Mouse (Mus musculus) stomach, embryonic 14.5 days (tissue): ENCODE measurements around the gene Lef1. TPM values are rescaled to one million over a fixed set of nuclear protein-coding genes. Genes with fewer than 3 reads are reported as not detected.

Experiments
- ATAC-seq: fragments of 200-750 bp; cut with Nextera tagmentation; 2 replicates; pipeline ENCODE4 v1.8.0; 2017; ENCODE audit warnings: low read depth, moderate TSS enrichment; ENCODE audit not compliant: insufficient number of reproducible peaks, insufficient read depth, low FRiP score
- H3K27ac ChIP-seq: fragments of 300-500 bp; sonication (generic); 2 replicates; pipeline ENCODE4 v1.5.1; 2014; ENCODE audit warnings: mild to moderate bottlenecking, low read length, moderate library complexity, mixed read lengths
- H3K27me3 ChIP-seq: fragments of 300-500 bp; sonication (generic); 2 replicates; pipeline ENCODE4 v1.6.1; 2014; ENCODE audit warnings: low read length, control low read depth, mixed read lengths; ENCODE audit not compliant: control insufficient read depth, insufficient read depth
- H3K36me3 ChIP-seq: fragments of 300-500 bp; sonication (generic); 2 replicates; pipeline ENCODE4 v1.6.1; 2014; ENCODE audit warnings: mild to moderate bottlenecking, control low read depth, low read length, moderate library complexity, mixed read lengths; ENCODE audit not compliant: control insufficient read depth, insufficient read depth
- H3K4me1 ChIP-seq: fragments of 300-500 bp; sonication (generic); 2 replicates; pipeline ENCODE4 v1.6.1; 2014; ENCODE audit warnings: low read length, control low read depth, mixed read lengths; ENCODE audit not compliant: control insufficient read depth, insufficient read depth
- H3K4me2 ChIP-seq: fragments of 300-500 bp; sonication (generic); replicated peaks from 2 replicates; pipeline ENCODE4 v1.6.1; 2014; ENCODE audit warnings: low read depth, low read length, control low read depth
- H3K4me3 ChIP-seq: fragments of 300-500 bp; sonication (generic); 2 replicates; pipeline ENCODE4 v1.5.1; 2014; ENCODE audit warnings: low read depth, low read length, control low read depth
- H3K9ac ChIP-seq: fragments of 300-500 bp; sonication (generic); replicated peaks from 2 replicates; pipeline ENCODE4 v1.6.1; 2014; ENCODE audit warnings: low read depth, mild to moderate bottlenecking, control low read depth, low read length, moderate library complexity, mixed read lengths
- H3K9me3 ChIP-seq: fragments of 300-500 bp; sonication (generic); 2 replicates; pipeline ENCODE4 v1.6.1; 2016; ENCODE audit warnings: low read depth, low read length, control low read depth; ENCODE audit not compliant: control insufficient read depth
- WGBS: fragments of 180-500 bp; shearing (Covaris S2); extraction: QIAGEN DNeasy Blood & Tissue Kit; methylation state at CpG from one replicate; pipeline ENCODE4 v1.1.7; 2014; 5-methylcytosine and 5-hydroxymethylcytosine counted together
- polyA plus RNA-seq: library from polyadenylated mRNA; unstranded; fragments of >200 nt; fragmentation: Nextera tagmentation; extraction: Ambion mirVana; gene quantifications from 2 replicates; pipeline ENCODE4 v1.2.1, GENCODE M21; 2014

Lef1 gene
- 1.3 and 2.6 TPM in 2 replicates for polyA plus RNA-seq

DNA sequence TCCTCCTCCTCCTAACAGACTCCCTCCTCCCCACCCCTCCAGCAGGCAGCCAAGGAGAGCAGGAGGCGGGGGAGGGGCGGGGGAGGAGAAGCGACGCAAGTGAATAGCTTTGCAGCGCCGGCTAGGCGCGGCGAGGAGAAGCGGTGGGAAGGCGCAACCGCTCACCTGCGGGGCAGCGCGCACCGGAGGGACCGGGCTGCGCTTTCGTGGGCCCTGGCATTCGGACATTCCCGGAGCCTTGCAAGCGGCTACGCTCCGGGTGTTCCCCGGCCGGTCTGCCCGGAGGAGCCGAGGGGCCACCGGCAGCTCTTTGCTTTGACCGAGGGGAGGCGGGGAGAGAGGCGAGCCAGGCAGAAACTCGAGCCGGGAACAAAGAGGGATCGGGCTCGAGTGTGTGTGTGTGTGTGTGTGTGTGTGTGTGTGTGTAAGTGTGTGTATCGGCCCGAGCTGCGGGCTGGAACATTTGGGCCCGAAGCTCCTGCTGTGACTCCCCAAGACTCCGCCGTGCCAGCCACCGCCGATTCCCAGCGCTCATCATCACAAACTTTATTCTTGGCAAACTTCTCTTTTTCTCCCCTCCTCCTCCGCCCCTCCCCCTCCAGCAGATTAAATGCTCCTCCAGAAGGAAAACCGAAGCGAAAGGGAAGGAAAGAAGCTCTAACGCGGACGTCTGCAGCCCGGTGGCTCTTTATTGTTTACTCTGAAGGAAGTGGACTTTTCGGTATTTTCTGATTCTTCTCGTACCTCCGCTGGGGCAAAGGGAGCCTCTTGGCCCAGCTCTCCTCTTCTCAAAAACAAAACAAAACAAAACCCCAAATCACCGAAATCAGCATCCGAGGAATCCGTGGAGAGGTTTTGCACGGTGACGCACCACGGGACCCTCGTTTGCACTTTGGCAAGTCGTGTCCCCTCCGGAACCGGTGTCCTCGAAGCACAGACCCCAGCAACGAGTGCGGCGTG lies at the start of gene Lef1:
Gene Lef1, plus strand, starts transcription at position 281 of the 960 bp plus-strand sequence.
- Histone ChIP-seq H3K9me3 (no peaks in the 10 kb centered on the region), H3K4me1 (peaks cover 30% of the 10 kb centered on the region), H3K27ac (no peak within 1 kb of the TSS), H3K4me2 (peak within 1 kb of the TSS; percentile 82), H3K36me3 (no peaks in the 10 kb centered on the region), H3K27me3 (peaks cover 26% of the 10 kb centered on the region), H3K4me3 (peak within 1 kb of the TSS; percentile 40), H3K9ac (no peak within 1 kb of the TSS)
- ATAC-seq, result peak; percentile 36; the same call in 1 of the 2 replicates
- WGBS, result under 1% methylated on average over 60 of the region's 69 CpGs

DNA sequence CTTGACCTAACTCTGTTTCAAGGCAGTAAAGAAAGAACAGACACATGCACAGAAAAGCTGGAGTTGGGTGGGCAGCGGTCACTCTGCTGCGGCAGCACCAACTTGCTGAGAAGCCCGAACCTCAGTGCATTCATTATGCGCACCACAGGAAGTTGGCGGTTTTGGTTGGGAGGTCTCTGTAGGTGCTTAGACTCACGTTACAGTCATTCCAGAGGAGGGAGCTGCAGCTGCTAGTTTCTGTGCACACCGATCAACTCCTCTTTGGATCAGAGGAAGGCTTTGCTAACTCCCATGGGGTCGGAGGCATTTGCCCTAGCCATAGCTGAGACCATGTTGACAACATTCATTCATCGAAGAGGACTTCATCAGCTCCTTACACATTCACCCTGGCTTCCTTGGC lies 45.3 kb upstream of the Lef1 start:
- Histone ChIP-seq H3K9me3 (no peaks in the 10 kb centered on the region), H3K36me3 (no peaks in the 10 kb centered on the region), H3K4me2 (no peak overlapping the region), H3K4me3 (no peak overlapping the region), H3K27me3 (no peaks in the 10 kb centered on the region), H3K27ac (no peak overlapping the region), H3K4me1 (no peaks in the 10 kb centered on the region), H3K9ac (no peak overlapping the region)
- WGBS, result 86% methylated on average over 9 of the region's 9 CpGs
- no peak for ATAC-seq

DNA sequence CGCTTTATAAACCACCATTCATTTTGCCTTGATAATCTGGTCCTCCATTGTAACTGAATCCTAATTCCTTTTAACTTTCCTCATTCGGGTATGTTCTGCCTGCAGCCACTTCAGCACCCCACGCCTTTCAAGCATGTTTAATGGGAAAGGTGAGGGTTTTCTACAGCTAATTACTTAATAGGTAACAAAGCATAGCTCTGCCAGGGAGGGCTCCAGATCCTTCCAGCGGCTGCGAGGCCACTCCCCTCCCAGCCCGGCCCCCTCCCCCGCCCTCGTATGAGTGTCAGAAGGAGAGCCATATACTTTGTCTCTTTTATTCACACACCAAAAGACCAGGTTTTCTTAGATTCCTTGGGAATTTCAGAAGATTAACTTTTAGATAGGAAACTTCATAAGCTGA lies 44.1 kb upstream of the Lef1 start:
- H3K27ac ChIP-seq, result no peak overlapping the region
- H3K4me3 ChIP-seq, result no peak overlapping the region
- no peaks in the 10 kb centered on the region for H3K27me3 ChIP-seq
- H3K36me3 ChIP-seq, result no peaks in the 10 kb centered on the region
- H3K4me2 ChIP-seq, result no peak overlapping the region
- WGBS, result 21% methylated on average over 8 of the region's 8 CpGs
- H3K9ac ChIP-seq, result no peak overlapping the region
- H3K4me1 ChIP-seq, result no peaks in the 10 kb centered on the region
- no peak for ATAC-seq
- H3K9me3 ChIP-seq, result no peaks in the 10 kb centered on the region

DNA sequence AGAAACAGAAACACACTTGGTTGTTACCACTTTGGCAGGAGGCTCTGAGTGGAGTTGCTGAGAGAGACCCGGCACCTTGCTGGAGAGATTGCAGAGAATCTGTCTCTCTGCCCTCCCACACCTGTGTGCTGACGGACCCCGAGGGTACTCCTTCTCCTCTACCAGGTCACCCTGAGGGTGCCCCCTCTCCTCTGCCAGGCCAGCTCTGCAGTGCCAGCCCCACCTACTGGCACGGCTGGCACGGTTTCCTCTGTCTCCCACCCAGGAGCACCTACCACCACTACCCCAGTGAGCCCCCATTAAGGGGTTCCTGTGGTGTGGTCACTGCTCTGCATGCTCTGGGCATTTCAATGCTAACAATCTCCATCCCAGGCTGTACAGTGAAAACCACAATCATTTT lies 42.3 kb upstream of the Lef1 start:
- no peak overlapping the region for H3K27ac ChIP-seq
- H3K4me1 ChIP-seq, result no peaks in the 10 kb centered on the region
- ATAC-seq, result no peak
- no peaks in the 10 kb centered on the region for H3K27me3 ChIP-seq
- H3K4me2 ChIP-seq, result no peak overlapping the region
- H3K4me3 ChIP-seq, result no peak overlapping the region
- WGBS, result 82% methylated on average over 5 of the region's 5 CpGs
- H3K36me3 ChIP-seq, result no peaks in the 10 kb centered on the region
- no peak overlapping the region for H3K9ac ChIP-seq
- H3K9me3 ChIP-seq, result no peaks in the 10 kb centered on the region

DNA sequence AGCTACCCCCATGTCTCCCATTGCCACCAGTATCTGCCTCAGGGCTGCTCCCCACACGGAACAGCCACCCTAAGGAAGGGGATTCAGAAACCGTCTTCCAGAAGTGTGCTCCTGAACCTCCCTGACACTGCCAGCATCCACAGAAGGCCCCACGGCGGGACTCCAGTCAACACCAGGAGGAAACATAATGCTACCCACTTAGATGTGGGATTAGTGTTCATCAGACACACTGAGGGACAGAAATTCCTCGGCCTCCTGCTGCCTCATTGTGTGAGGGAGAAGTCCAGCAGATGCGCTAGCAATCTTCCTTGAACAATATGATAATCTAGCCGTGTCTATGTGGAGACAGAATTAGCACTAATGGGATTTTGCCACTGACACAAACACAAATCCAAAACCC lies 40.1 kb upstream of the Lef1 start:
- H3K36me3 ChIP-seq, result no peaks in the 10 kb centered on the region
- no peaks in the 10 kb centered on the region for H3K27me3 ChIP-seq
- no peak overlapping the region for H3K4me3 ChIP-seq
- no peak overlapping the region for H3K27ac ChIP-seq
- no peak for ATAC-seq
- no peaks in the 10 kb centered on the region for H3K9me3 ChIP-seq
- no peak overlapping the region for H3K4me2 ChIP-seq
- H3K9ac ChIP-seq, result no peak overlapping the region
- H3K4me1 ChIP-seq, result no peaks in the 10 kb centered on the region
- WGBS, result 74% methylated on average over 7 of the region's 7 CpGs

DNA sequence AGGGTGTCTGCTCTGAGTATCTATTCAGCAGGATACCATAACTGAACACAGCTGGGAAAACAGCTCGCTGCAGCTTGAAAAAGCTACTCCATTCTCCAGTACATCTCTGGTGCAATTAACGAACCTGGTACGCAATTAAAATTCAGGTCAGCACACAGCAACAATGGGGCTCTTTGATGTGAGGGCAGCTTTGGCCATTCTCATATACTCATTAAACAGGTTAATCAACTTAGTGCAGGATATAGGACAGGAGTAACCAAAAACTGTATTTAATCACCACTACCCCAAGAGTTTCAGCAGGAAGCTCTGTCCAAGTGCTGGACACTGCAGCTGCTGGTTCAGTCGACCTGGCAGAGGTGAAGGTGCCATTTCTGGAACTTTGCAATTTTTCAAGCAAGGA lies 37.6 kb upstream of the Lef1 start:
- 76% methylated on average over 4 of the region's 4 CpGs for WGBS
- no peak overlapping the region for H3K4me3 ChIP-seq
- ATAC-seq, result no peak
- H3K9ac ChIP-seq, result no peak overlapping the region
- no peaks in the 10 kb centered on the region for H3K36me3 ChIP-seq
- H3K4me1 ChIP-seq, result no peaks in the 10 kb centered on the region
- H3K27ac ChIP-seq, result no peak overlapping the region
- H3K9me3 ChIP-seq, result no peaks in the 10 kb centered on the region
- no peaks in the 10 kb centered on the region for H3K27me3 ChIP-seq
- H3K4me2 ChIP-seq, result no peak overlapping the region

DNA sequence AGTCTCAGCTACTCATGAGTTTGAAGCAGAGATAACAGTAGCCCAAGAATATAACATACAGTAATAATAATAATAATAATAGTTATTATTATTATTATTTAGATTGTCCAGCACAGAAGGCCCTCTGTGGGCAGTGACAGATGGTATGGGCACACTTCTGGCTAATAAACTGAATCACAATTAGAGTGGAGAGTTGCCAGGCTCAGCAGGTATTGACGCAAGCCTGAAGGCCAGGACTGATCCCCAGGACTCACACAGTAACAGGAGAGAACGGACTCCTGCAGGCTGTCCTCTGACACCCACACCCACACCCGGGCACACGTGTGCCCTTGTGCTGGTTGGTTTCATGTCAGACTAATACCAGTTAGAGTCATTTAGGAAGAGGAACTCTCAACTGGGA lies 36.3 kb upstream of the Lef1 start:
- no peaks in the 10 kb centered on the region for H3K27me3 ChIP-seq
- 90% methylated on average over 4 of the region's 4 CpGs for WGBS
- H3K9ac ChIP-seq, result no peak overlapping the region
- H3K36me3 ChIP-seq, result no peaks in the 10 kb centered on the region
- no peak overlapping the region for H3K4me3 ChIP-seq
- H3K9me3 ChIP-seq, result no peaks in the 10 kb centered on the region
- no peaks in the 10 kb centered on the region for H3K4me1 ChIP-seq
- ATAC-seq, result no peak
- no peak overlapping the region for H3K27ac ChIP-seq
- no peak overlapping the region for H3K4me2 ChIP-seq

DNA sequence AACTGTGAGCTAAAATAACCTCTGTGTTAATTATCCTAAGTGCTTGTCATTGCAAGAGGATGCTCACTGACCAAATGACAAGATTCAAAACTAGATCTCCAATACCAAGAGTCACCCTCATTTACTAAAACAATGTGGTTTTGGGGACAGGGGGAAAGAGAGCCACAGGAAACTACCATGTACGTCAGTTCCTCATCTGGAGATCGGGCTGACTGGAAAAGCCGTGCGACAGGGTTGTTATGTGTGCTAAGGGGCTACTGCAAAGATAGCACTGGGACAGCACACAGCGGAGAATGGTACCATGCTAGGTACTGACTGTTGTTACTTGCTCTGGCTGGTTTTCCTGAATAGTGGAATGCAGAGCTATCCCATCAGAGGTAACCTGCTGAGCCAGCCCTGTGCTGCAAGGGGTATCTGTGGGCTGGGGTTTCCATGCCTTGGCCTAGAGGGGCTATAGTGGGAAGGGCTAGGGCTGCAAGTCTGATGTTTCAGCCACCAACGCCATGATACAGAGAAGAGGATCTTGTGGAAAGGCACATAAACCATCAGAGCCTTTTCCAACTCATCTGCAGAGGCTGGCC lies 32.1 kb upstream of the Lef1 start:
- Histone ChIP-seq H3K4me3 (no peak overlapping the region), H3K9me3 (no peaks in the 10 kb centered on the region), H3K36me3 (no peaks in the 10 kb centered on the region), H3K4me1 (no peaks in the 10 kb centered on the region), H3K9ac (no peak overlapping the region), H3K27ac (no peak overlapping the region), H3K4me2 (no peak overlapping the region), H3K27me3 (no peaks in the 10 kb centered on the region)
- WGBS, result 88% methylated on average over 6 of the region's 6 CpGs
- no peak for ATAC-seq
